Mouse (Mus musculus) myocyte (in vitro differentiated cells): ENCODE measurements around the gene Ptch2.

ENCODE experiments used
- POLR2A ChIP-seq: IDR thresholded peaks from one replicate; pipeline ENCODE4 v1.6.1; 2011; ENCODE audit warnings: low read depth, mild to moderate bottlenecking, control low read depth, moderate library complexity; ENCODE audit not compliant: insufficient read length
- TCF12 ChIP-seq: IDR thresholded peaks from one replicate; pipeline ENCODE4 v1.6.1; 2011; ENCODE audit warnings: mild to moderate bottlenecking, control low read depth; ENCODE audit not compliant: poor library complexity, insufficient read depth, severe bottlenecking

- no peak for TF ChIP-seq TCF12
- TF ChIP-seq POLR2A, result no peak
Observed at GRCm38 (mm10) chr4:117109330-117109729, 13.5 kb downstream of the Ptch2 start.
